Mouse (Mus musculus) spleen, adult 2 months (tissue): ENCODE data around the gene Sh2d6. TPM values are rescaled to one million over a fixed set of nuclear protein-coding genes. Genes with fewer than 3 reads are reported as not detected.

ENCODE experiments used
- DNase-seq, 2 experiments: peaks; one replicate each; pipeline versions ENCODE4 v3.0.0 to v3.0.0-alpha.2; 2012 to 2021; ENCODE audit warnings: low spot score in 2 of 2, low read depth in 1 of 2
- H3K27ac ChIP-seq: fragments of 200-500 bp; 2 replicates; pipeline ENCODE4 v1.5.1; 2012; ENCODE audit warnings: low read length, inconsistent platforms; ENCODE audit not compliant: insufficient read depth
- H3K27me3 ChIP-seq: fragments of 200-500 bp; 2 replicates; pipeline ENCODE4 v1.6.1; 2012; ENCODE audit warnings: mild to moderate bottlenecking, moderate library complexity, low read length, inconsistent platforms; ENCODE audit not compliant: control insufficient read depth, insufficient read depth
- H3K36me3 ChIP-seq: fragments of 200-500 bp; 2 replicates; pipeline ENCODE4 v1.6.1; 2012; ENCODE audit warnings: mild to moderate bottlenecking, low read length, inconsistent platforms; ENCODE audit not compliant: control insufficient read depth, insufficient read depth
- H3K4me1 ChIP-seq: fragments of 200-500 bp; 2 replicates; pipeline ENCODE4 v1.6.1; 2011; ENCODE audit warnings: inconsistent platforms; ENCODE audit not compliant: control insufficient read depth, insufficient read depth, insufficient read length
- H3K4me3 ChIP-seq: fragments of 200-500 bp; 2 replicates; pipeline ENCODE4 v1.5.1; 2011; ENCODE audit warnings: mild to moderate bottlenecking, inconsistent platforms; ENCODE audit not compliant: insufficient read depth, insufficient read length; ENCODE audit errors: extremely low read depth
- CTCF ChIP-seq: fragments of 200-500 bp; IDR thresholded peaks from 2 replicates; pipeline ENCODE4 v1.5.1; 2011; ENCODE audit warnings: mild to moderate bottlenecking, inconsistent platforms; ENCODE audit not compliant: insufficient read depth, insufficient read length, insufficient replicate concordance; ENCODE audit errors: extremely low read depth
- POLR2A ChIP-seq: fragments of 200-500 bp; IDR thresholded peaks from 2 replicates; pipeline ENCODE4 v1.6.1; 2011; ENCODE audit warnings: low read depth, low read length, inconsistent platforms
- WGBS: fragments of 180-500 bp; shearing (Covaris S2); methylation state at CpG from one replicate; pipeline ENCODE4 v1.1.7; 2018; 5-methylcytosine and 5-hydroxymethylcytosine counted together
- polyA plus RNA-seq: library from polyadenylated mRNA; depleted of rRNA; stranded (reverse); fragments of >200 nt; gene quantifications from 2 replicates; pipeline ENCODE4 v1.2.3, GENCODE M21; 2012

The Sh2d6 gene
- polyA plus RNA-seq, 1 experiment = 0.55 TPM

DNA sequence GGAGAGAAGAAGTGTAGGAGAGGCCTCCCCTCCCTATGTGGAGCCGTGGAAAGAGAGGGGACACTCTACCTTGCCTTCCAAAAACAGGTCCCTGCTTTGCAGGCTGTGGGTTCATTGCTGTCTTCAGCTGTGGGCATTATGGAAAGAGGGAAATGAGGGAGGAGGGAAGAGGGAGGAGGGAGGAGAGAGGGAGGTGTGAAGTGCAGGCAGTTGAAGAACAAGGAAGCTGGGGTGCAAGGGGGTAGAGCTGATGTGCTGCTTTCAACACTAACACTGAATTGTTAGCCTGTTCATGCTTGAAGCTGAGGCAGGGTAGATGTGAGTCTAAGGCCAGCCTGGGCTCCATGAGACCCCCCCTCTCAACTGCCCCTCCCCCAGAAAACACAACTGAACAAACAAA, 2.7 kb downstream of the Sh2d6 start:
- H3K4me1 ChIP-seq = peaks cover 8% of the 10 kb centered on the region; the same call in 1 of the 2 replicates
- H3K27me3 ChIP-seq = no peaks in the 10 kb centered on the region
- H3K27ac ChIP-seq = no peak overlapping the region
- DNase-seq = no peak
- no peak overlapping the region for H3K4me3 ChIP-seq
- 85% methylated on average over 1 of the region's 1 CpGs for WGBS
- H3K36me3 ChIP-seq = no peaks in the 10 kb centered on the region
- TF ChIP-seq POLR2A (no peak), CTCF (no peak)

DNA sequence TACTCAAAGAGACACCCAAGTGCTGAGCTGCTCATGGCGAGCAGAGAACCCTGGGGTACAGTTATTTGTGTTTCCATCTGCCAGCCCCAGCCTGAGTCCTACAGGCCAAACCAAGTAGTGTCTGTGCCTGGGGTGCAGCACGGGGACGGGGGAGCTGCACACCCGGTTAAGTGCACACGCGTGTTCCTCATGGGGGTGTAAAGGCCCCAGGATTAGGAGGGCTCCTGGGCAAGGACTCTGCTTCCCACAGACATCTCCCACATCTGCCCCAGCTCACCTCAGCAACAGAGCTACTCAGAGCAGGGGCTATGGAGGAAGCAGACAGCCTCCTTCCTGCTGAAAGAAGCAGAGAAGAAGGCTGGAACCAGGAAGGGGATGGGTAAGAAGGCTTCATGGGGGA, 5.9 kb downstream of the Sh2d6 start:
- no peaks in the 10 kb centered on the region for H3K27me3 ChIP-seq
- H3K36me3 ChIP-seq = no peaks in the 10 kb centered on the region
- TF ChIP-seq CTCF = no peak
- TF ChIP-seq POLR2A = no peak
- no peak overlapping the region for H3K27ac ChIP-seq
- WGBS = 95% methylated on average over 6 of the region's 6 CpGs
- DNase-seq = no peak
- H3K4me1 ChIP-seq = peaks cover 13% of the 10 kb centered on the region; the same call in 1 of the 2 replicates
- no peak overlapping the region for H3K4me3 ChIP-seq

GRCm38 (mm10) chr6:72513071-72513440, 8.5 kb downstream of the Sh2d6 start:
- Histone ChIP-seq H3K4me1 (peaks cover 5% of the 10 kb centered on the region; the same call in 1 of the 2 replicates), H3K36me3 (no peaks in the 10 kb centered on the region), H3K27me3 (no peaks in the 10 kb centered on the region), H3K27ac (peak overlapping the region; percentile 57; the same call in 1 of the 2 replicates), H3K4me3 (peak overlapping the region; percentile 54)
- WGBS = 54% methylated on average over 7 of the region's 7 CpGs
- DNase-seq = no peak
- TF ChIP-seq CTCF (no peak), POLR2A (no peak)

DNA sequence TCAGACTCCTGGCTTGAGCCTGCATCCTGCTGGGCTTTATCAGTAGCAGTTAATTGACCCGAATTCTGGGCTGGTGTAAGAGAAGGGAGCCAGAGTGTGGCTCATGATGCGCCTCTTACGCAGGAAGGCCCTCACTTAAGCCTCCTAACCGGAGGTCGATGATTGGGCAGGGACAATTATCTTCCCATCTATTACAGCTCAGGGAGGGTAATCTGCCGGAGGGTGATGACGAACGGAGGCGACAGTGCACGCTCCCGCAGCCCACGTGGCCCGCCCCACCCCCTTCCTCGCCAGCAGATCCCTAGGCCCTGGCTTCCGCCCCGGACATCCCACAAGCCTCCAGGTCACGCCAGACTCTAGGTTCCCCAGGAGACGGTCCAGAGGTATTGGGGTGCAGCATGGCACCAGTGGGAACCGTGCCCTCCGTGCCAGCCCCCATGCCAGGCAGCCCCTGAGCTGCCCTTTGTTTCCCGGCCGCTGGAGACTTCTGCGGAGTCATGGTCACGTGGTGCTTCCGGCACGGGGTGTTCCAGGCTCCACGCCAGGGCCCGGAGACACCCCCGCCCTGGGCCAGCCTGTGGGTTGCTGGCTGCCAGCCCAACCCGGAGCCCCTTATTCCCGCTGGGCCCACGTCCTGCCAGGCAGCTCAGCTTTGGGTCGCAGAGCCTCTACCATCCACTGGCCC, 9.0 kb downstream of the Sh2d6 start:
- H3K4me1 ChIP-seq = peaks cover 5% of the 10 kb centered on the region; the same call in 1 of the 2 replicates
- H3K27me3 ChIP-seq = no peaks in the 10 kb centered on the region
- DNase-seq = peak; percentile 41 to 61
- TF ChIP-seq POLR2A = no peak
- peak overlapping the region; percentile 54 for H3K4me3 ChIP-seq
- H3K27ac ChIP-seq = peak overlapping the region; percentile 69
- no peaks in the 10 kb centered on the region for H3K36me3 ChIP-seq
- 3% methylated on average over 33 of the region's 33 CpGs for WGBS

DNA sequence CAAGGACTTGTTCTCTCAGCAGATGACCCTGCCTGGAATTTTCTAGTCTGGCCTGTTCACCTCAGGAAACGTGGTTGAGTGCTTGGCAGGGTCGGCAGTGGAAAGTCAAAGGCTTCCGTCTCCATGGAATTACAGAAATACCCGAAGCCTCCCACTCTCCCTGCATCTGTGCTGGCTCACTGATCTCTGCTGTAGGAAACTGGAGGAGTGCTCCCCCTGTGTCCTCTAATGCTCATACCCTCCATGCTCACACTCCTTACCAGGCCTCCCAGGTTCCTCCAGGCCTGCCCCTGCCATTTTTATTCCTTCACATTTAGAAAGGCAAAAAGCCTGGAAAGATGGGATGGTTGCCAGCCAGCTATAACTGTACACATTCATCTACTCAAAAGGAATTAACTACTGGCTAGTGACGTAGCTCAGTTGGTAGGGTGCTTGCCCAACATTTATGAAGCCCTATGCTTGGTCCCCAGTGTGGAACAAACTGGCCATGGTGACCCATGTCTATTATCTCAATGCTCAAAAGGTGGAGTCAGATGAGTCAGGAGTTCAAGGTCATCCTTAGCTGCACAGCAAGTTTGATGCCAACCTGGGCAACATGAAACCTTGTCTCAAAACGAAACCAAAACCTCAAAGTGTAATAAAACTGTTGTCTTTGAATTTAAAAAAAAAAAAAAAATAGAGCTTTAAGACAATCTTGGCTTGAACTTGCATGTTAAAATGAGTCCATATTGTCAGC, 10.7 kb downstream of the Sh2d6 start:
- no peak for DNase-seq
- WGBS = 79% methylated on average over 6 of the region's 6 CpGs
- TF ChIP-seq POLR2A = no peak
- Histone ChIP-seq H3K27ac (peak overlapping the region; percentile 7; the same call in 1 of the 2 replicates), H3K4me3 (no peak overlapping the region), H3K36me3 (no peaks in the 10 kb centered on the region), H3K27me3 (no peaks in the 10 kb centered on the region), H3K4me1 (peaks cover 5% of the 10 kb centered on the region; the same call in 1 of the 2 replicates)

DNA sequence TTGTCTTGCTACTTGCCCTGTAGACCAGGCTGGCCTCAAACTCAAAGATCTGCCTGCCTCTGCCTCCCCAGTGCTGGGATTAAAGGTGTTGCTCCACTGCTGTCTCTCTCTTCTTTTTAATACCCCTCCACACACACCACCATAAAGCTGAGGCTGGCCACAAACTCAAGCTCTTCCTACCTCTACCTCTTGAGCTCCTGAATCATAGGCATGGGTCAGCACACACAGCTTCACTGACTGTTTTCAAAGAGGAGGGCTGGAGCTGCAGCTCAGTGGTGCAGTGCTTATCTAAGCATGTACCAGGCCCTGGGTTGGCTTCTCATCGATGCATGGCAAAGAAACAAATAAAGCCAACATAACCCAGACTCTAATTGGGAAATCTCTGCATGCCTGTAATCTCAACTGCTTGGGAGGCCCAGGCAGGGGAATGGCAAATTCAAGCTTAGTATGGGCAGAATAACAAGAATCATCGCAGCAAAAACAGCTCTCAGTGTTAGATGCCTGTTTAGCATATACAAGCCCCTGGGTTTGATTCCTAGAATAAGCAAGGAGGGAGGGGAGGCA, 11.6 kb downstream of the Sh2d6 start:
- WGBS = 79% methylated on average over 2 of the region's 2 CpGs
- peak overlapping the region; percentile 7; the same call in 1 of the 2 replicates for H3K27ac ChIP-seq

DNA sequence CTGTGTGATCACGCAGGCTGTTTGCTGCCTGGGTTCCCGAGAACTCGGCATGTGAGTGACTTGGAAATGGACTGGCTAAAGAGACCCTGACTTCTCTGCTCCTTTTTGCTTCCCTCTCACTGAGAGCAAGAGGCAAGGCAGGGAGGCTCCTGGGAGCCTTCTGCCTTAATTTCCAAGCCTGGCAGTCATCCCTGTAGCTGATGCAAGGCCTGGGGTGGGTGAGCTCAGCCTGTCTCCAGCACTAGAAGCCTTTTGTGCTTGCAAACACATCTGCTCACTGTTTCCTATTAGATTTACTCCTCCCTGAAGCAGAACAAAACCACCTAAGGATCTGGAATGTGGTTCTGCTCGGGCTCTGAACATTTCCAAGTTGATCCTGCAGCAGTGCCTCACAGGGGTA, 12.9 kb downstream of the Sh2d6 start:
- no peaks in the 10 kb centered on the region for H3K27me3 ChIP-seq

More for the DNA sequence above, 11.6 kb downstream of the Sh2d6 start:
- DNase-seq = no peak
- Histone ChIP-seq H3K27me3 (no peaks in the 10 kb centered on the region), H3K4me1 (peaks cover 5% of the 10 kb centered on the region; the same call in 1 of the 2 replicates), H3K4me3 (no peak overlapping the region), H3K36me3 (no peaks in the 10 kb centered on the region)
- TF ChIP-seq CTCF = no peak
- TF ChIP-seq POLR2A = no peak

More for the DNA sequence above, 12.9 kb downstream of the Sh2d6 start:
- WGBS = 89% methylated on average over 4 of the region's 4 CpGs
- DNase-seq = no peak
- Histone ChIP-seq H3K27ac (no peak overlapping the region), H3K4me1 (peaks cover 5% of the 10 kb centered on the region; the same call in 1 of the 2 replicates), H3K36me3 (no peaks in the 10 kb centered on the region), H3K4me3 (no peak overlapping the region)
- no peak for TF ChIP-seq CTCF
- no peak for TF ChIP-seq POLR2A
